Mouse (Mus musculus) thymus, postnatal 36 days (tissue): ENCODE results near the gene Fnip2.
"Not testable (repeated sequence)": the region's sequence is repeated elsewhere in the genome, so short reads cannot be mapped to it uniquely, and the experiment has no call there.

Experiments used
- DNase-seq, 2 experiments: peaks; one replicate each; pipeline ENCODE4 v3.0.0; 2022; ENCODE audit warnings: mixed read lengths in 2 of 2

Fnip2 gene

GRCm38 (mm10) chr3:79567703-79568362 lies at the start of gene Fnip2:
Fnip2 (minus strand) TSS chr3:79567796.
- DNase-seq = peak; percentile 82

- DNase-seq = no peak
These were observed 42.3 kb upstream of the Fnip2 start for GRCm38 (mm10) chr3:79609886-79610285.

GRCm38 (mm10) chr3:79595468-79595867 lies 27.9 kb upstream of the Fnip2 start:
- no peak for DNase-seq

GRCm38 (mm10) chr3:79591793-79592471 lies 24.3 kb upstream of the Fnip2 start:
- no peak for DNase-seq

- DNase-seq = peak; percentile 69 to 75
These were observed 23.5 kb upstream of the Fnip2 start, which contains the start of gene Ppid for GRCm38 (mm10) chr3:79590863-79591792. Ppid (plus strand) TSS chr3:79591342.

GRCm38 (mm10) chr3:79589671-79590070 lies 22.1 kb upstream of the Fnip2 start:
- no peak for DNase-seq

GRCm38 (mm10) chr3:79586804-79587203 lies 19.2 kb upstream of the Fnip2 start:
- DNase-seq = peak; percentile 82 to 85

- DNase-seq = no peak
These were observed 12.4 kb upstream of the Fnip2 start for GRCm38 (mm10) chr3:79579891-79580575.

GRCm38 (mm10) chr3:79578164-79578563 lies 10.6 kb upstream of the Fnip2 start:
- DNase-seq = no peak

GRCm38 (mm10) chr3:79577606-79578005 lies 10.0 kb upstream of the Fnip2 start:
- DNase-seq = no peak

GRCm38 (mm10) chr3:79576865-79577264 lies 9.3 kb upstream of the Fnip2 start:
- no peak for DNase-seq

GRCm38 (mm10) chr3:79576468-79576816 lies 8.8 kb upstream of the Fnip2 start:
- DNase-seq = no peak

- DNase-seq = no peak
These were observed 8.2 kb upstream of the Fnip2 start for GRCm38 (mm10) chr3:79575576-79576467.

GRCm38 (mm10) chr3:79574336-79574735 lies 6.7 kb upstream of the Fnip2 start:
- DNase-seq = no peak

GRCm38 (mm10) chr3:79573376-79573775 lies 5.8 kb upstream of the Fnip2 start:
- DNase-seq = not testable (repeated sequence)

- DNase-seq = no peak
These were observed 4.8 kb upstream of the Fnip2 start for GRCm38 (mm10) chr3:79572399-79572798.

- no peak for DNase-seq
These were observed 1.7 kb upstream of the Fnip2 start for GRCm38 (mm10) chr3:79569351-79569681.

GRCm38 (mm10) chr3:79568629-79569350 lies 1.2 kb upstream of the Fnip2 start:
- no peak for DNase-seq

GRCm38 (mm10) chr3:79566716-79567691 lies 592 bp downstream of the Fnip2 start:
- peak; percentile 15 to 51 for DNase-seq
